Mouse (Mus musculus) Muller cell, postnatal 12 days (primary cell): ENCODE results near the gene Sfxn2.
A peak's percentile ranks its signal among the peaks of the same experiment; 100 is the strongest.
"Not testable (repeated sequence)": the region's sequence is repeated elsewhere in the genome, so short reads cannot be mapped to it uniquely, and the experiment has no call there.

Source experiments
- DNase-seq: peaks from one replicate; pipeline ENCODE4 v3.0.0-alpha.2; 2015; ENCODE audit errors: inconsistent ontology term

Gene Sfxn2

GRCm38 (mm10) chr19:46542750-46543149 is 30.4 kb upstream of the Sfxn2 start:
- DNase-seq, result no peak

- DNase-seq, result no peak
These were observed 25.6 kb upstream of the Sfxn2 start for GRCm38 (mm10) chr19:46547565-46547964.

- peak; percentile 21 for DNase-seq
These were observed 25.1 kb upstream of the Sfxn2 start for GRCm38 (mm10) chr19:46548110-46548509.

- DNase-seq, result no peak
These were observed 22.8 kb upstream of the Sfxn2 start for GRCm38 (mm10) chr19:46550385-46550784.

GRCm38 (mm10) chr19:46552496-46552895 is 20.7 kb upstream of the Sfxn2 start:
- DNase-seq, result no peak

- DNase-seq, result peak; percentile 80
These were observed 19.6 kb upstream of the Sfxn2 start for GRCm38 (mm10) chr19:46553541-46553955.

- DNase-seq, result no peak
These were observed 15.2 kb upstream of the Sfxn2 start for GRCm38 (mm10) chr19:46558009-46558408.

- DNase-seq, result no peak
These were observed 14.5 kb upstream of the Sfxn2 start for GRCm38 (mm10) chr19:46558631-46559030.

- DNase-seq, result peak; percentile 74
These were observed 11.0 kb upstream of the Sfxn2 start for GRCm38 (mm10) chr19:46562132-46562531.

- no peak for DNase-seq
These were observed 10.3 kb upstream of the Sfxn2 start for GRCm38 (mm10) chr19:46562581-46563515.

- peak; percentile 51 for DNase-seq
These were observed 9.6 kb upstream of the Sfxn2 start for GRCm38 (mm10) chr19:46563603-46564002.

- no peak for DNase-seq
These were observed 9.1 kb upstream of the Sfxn2 start for GRCm38 (mm10) chr19:46564043-46564462.

- not testable (repeated sequence) for DNase-seq
These were observed 1.8 kb upstream of the Sfxn2 start for GRCm38 (mm10) chr19:46571211-46571877.

- no peak for DNase-seq
These were observed 1.3 kb upstream of the Sfxn2 start for GRCm38 (mm10) chr19:46571878-46572244.

GRCm38 (mm10) chr19:46572548-46572947 is 617 bp upstream of the Sfxn2 start:
- DNase-seq, result no peak

- no peak for DNase-seq
These were observed 825 bp downstream of the Sfxn2 start for GRCm38 (mm10) chr19:46573990-46574389.

GRCm38 (mm10) chr19:46575196-46575595 is 2.0 kb downstream of the Sfxn2 start:
- DNase-seq, result no peak

- peak; percentile 68 for DNase-seq
These were observed 14.8 kb downstream of the Sfxn2 start for GRCm38 (mm10) chr19:46587823-46588508.

- DNase-seq, result no peak
These were observed 18.4 kb downstream of the Sfxn2 start for GRCm38 (mm10) chr19:46591575-46591974.

- no peak for DNase-seq
These were observed 19.7 kb downstream of the Sfxn2 start for GRCm38 (mm10) chr19:46592751-46593439.

GRCm38 (mm10) chr19:46598187-46598586 is 25.0 kb downstream of the Sfxn2 start:
- DNase-seq, result no peak
